Mouse (Mus musculus) left cerebral cortex, adult 8-10 months (tissue): Measurements from ENCODE around the gene Gpr152. TPM values are rescaled to one million over a fixed set of nuclear protein-coding genes. Genes with fewer than 3 reads are reported as not detected.
A peak's percentile ranks its signal among the peaks of the same experiment; 100 is the strongest.

ENCODE experiments used
- DNase-seq, 2 experiments: peaks; one replicate each; pipeline ENCODE4 v3.0.0; 2022; ENCODE audit warnings: low spot score in 2 of 2
- total RNA-seq, 4 experiments: library from RNA; stranded (reverse); gene quantifications; 2 replicates each; pipeline ENCODE4 v1.2.4; 2022

Gpr152 gene
- total RNA-seq, 4 experiments from 2014 or later: 0.08 TPM; not detected in 3

DNA sequence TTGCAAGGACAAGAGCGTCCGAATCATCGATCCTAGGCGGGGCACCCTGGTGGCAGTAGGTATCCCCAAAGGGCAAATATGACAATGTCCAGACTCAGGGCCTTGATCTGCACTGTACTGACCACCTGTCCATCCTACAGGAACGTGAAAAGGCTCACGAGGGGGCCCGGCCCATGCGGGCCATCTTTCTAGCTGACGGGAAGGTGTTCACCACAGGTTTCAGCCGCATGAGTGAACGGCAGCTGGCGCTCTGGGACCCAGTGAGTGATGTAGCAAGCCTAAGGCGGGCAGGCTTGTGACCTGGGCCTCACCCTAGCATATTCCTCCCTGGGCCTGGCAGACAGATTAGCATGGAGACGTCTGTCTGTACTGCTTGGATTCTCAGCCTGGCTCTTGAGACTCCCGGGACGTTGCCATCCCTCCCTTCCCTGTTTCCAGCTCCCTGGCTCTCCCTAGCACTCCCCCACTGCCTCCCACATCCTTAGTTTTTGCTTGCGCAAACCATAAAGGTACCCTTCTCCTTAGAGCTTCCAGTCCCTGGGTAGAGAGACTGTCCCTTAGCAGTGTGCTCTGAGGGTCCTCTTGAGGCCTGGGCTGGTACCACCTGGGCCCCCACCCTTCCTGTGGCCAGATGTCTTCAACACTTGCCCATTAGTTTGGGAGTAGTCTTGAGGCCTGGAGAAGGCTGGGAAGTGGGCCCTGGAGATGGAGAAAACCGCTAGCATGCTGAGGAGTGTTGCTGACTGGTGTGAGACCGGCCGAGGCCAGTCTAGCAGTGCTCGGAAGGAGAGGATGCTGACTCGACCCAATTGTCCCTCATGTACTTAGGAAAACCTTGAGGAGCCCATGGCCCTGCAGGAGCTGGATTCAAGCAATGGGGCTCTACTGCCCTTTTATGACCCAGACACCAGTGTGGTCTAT is 11.2 kb downstream of the Gpr152 start:
- no peak for DNase-seq

DNA sequence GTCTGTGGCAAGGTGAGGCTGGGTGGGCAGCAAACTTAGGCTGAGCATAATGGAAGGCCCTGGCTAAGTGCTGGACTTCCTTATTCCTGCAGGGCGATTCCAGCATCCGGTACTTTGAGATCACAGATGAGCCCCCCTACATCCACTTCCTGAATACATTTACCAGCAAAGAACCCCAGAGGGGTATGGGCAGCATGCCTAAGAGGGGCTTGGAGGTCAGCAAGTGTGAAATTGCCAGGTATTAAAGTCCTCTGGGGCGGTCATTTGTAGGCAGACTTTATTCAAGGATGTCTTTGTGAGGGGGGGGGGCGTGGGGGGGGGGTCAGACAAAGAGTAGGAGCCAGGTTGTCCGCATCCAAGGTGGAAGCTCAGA is 11.9 kb downstream of the Gpr152 start:
- no peak for DNase-seq

DNA sequence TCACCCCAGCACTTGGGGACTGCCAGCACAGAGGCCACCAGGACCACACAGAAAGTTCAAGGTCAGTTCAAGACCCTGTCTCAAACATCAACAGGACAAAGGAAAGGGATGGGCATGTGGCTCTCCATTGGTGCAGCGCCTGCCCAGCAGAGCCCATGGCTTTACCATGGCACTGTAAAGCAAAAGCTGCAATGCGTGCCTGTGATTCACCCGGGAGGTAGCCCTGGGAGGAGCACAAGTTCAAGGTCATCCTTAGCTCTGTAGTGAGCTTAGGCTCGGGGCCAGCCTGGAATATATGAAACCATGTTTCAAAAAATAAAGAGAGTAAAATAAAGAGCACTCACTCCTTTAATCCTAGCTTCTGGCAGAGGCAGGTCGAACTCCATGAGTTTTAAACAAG is 12.3 kb downstream of the Gpr152 start:
- DNase-seq: no peak

DNA sequence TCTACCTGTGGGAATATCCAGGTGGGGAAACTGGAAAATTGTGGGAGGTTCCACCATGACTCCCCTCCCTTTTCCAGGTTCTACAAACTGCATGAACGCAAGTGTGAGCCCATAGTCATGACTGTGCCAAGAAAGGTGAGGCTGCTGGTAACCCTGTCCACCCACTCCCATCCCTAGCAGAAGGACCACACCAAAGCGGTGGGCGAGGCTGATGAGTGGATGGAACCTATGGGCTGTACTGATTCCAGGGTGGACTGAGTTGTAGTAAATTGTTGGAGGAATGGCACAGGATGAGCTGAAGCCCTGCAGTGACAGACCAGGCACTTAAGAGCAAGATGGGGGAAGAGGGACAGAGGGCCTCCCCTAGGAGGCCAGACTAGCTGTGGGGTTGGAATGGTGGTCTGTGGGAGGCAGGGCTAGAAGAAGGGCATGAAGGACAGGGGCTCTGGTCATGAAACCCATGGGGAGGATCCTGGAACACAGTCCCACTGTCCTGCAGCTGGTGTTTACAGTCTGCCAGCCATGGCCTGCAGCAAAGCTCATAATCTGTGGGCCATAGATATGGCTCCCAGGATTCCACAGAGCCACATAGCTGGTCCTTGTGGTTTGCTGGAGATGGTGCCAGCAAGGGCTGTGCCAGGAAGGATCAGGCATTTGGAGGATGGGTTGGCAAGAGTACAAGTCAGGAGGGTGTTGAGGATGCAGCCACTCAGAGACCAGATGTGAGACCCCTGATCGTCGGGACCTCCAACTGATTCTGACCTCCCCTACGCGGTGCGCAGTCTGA is 13.1 kb downstream of the Gpr152 start:
- DNase-seq: no peak

DNA sequence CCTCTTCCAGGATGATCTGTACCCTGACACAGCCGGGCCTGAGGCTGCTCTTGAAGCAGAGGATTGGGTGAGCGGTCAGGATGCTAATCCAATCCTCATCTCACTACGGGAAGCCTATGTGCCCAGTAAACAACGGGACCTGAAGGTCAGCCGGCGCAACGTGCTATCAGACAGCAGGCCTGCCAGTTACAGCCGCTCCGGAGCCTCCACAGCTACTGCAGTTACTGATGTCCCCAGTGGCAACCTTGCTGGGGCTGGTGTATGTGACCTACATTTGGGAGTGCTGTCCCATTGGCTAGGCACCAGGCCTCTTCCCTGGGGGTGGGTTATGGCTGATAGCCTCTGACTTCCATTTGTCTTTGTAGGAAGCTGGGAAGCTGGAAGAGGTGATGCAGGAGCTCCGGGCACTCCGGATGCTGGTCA is 13.7 kb downstream of the Gpr152 start, which contains the start of gene Ptprcap:
Gene Ptprcap (plus strand): TSS at position 373 of the 423 bp plus-strand sequence.
- DNase-seq: no peak

DNA sequence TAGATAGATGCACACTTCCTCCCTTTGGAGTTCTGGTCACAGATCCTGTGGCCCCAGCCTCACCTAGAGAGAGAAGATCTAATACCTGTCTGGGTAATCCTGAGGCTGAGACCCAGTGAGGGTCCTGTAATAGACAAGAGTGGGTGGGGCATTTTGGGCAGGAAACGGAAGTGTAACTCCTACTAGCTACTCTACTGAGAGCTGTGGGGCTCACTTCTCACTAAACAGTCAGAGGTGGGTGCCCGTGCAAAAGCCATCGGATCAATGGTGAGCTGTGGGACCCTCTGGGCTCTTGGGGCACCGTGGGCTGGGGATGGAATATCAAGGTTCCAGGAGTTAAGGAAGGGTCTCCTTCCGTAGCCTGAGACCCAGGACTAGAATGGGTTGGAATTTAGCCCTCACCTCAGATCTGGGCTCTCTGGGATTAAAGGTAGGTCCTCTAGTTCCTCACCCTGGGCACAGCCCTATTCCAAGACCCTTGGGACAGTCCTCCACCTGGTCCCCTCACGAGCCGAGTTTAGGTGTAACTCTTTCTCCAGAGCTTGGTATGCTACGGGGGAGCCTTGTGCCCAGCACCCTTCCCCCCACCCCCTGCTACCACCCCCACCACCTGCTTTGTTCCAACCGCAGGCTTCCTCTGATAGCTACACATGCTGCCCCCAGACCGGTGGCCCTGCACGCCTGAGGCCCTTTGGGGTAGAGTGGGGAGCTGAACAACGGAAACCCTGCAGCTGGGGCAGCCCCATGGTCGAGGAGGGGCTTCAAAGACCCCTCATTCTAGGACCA is 15.0 kb downstream of the Gpr152 start:
- DNase-seq: no peak

DNA sequence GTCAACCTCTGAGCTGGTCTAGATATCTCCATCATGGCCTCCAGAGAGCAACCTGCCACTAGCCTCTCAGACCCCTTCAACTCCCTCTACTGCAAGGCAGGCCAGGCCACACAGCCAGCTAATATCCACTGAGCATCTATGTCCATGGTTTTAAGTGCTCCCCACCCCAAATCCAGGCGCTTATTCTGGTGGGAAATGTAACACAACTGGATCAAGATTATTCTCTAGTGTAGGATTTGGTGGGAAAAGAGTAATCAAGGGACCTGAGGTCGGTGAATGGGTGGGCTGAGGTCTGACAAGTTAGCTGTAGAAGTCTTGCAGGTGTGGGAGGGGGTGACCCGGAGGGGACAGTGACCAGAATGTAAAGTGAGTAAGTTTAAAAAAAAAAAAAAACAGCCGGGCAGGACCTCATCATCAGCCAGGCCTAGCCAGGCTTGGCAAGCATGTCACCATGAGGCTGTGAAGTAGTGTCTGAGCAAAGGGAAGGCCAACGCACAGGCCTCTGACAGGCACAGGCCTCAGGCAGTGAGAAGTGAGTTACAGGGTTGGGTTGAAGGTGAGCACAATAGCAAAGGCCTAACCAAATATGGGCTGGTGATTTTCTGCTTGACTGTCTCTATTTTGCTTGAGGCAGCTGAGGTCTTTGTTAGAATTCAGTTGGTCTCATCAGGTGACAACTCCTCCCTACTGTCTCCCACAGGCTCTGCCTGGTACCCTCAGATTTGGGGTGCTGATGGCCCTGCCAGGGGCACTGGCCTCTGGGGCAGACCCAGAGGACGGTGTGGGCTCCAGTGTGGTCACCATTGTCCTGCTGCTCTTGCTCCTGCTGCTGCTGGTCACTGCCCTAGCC is 15.9 kb downstream of the Gpr152 start:
- DNase-seq: no peak

DNA sequence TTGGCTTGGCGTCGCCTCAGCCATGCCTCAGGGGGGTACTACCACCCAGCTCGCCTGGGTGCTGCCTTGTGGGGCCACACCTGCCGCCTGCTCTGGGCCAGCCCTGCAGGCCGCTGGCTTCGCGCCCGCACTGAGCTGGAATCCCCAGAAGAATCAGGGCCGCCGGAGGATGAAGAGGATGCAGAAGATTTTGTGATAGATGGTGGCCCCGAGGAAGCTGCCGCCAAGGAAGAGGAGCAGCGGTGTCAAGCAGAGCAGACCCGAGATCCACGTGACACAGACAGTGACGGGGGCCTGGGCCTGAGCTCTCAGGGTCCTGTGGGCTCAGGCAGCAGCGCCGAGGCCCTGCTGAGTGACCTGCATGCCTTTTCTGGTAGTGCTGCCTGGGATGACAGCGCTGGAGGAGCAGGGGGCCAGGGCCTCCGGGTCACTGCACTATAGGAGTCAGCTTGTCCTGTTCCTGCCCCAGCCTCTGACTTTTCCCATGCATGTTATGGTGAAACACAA is 16.5 kb downstream of the Gpr152 start:
- DNase-seq: no peak

DNA sequence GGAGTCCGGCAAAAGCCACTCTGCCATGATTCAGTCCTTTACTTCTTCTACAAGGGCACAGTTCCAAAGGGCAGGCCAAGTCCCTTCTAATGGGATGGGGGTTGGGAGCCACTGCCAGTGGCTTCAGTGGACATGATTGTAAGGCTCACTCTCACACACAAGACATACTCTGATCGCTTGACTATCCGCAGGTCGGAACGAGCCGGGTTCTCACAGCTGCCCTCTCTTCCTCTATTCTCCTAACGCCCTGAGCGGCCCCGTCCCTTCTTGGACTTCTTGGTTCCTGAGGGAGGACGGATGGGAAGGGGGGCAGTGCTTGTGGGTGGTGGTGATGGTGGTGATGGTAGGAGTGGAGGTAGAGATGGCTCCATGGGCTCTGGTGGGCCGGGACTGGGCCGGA is 17.2 kb downstream of the Gpr152 start:
- no peak for DNase-seq

DNA sequence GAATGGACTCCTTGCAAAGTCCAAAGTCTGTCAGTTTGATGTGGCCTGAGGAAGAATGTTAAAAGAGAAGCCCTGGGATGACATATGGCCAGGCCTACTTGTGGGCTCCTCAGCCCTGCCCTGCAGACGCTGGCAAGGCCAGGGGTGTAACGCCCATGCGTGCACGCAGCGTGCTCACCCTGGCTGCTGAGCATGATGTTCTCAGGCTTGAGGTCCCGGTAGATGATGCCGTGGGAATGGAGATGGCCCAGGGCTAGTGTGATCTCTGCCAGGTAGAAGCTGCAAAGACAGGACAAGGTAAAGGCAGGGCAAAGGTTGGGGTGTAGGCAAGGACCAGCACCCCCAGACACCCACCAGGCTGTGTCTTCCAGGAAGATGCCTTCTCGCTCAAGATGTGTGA is 19.5 kb downstream of the Gpr152 start:
- no peak for DNase-seq

DNA sequence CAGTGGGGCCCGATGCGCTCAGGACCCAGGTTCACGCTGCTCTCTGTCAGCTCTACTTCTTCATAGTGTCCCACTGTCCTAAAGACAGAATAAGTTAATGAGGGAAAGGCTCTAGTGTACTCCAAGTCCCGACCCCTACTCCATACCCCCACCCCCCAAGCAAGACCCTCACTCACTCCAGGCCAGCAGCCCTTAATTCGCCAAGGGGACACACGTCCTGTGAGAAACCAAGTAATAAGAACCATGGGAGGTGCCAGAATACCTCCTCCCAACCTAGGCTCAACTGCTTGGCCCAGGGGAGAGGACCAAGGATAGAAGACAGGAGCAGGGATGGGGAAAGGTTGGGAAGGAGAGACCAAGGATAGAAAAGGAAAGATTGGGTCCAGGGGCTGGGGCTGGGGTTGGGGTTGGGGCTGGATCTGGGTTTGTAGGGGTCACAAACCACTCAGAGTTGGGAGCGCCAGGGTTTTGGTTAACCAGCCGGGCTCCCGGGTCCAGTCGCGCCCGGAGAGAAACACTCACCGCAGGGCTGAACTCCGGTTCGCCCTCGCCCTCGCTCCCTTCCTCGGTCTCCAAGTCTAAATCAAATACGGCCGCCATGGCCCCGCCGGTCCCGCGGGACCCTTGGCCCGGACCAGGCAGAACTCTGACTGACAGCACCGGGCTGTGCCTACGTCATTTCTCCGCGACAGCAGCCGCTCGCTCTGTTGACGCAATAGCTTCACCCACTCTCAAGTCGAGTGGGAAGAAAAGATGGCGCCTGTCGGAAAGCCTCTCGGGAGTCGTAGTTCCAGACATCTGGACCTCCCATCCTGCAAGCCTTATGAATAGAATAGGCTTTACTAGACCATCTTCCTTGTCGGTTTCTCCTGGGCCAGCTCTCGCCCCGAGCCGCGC is 23.3 kb downstream of the Gpr152 start, which contains the start of gene Rps6kb2:
Gene Rps6kb2 (minus strand): TSS at position 709 of the 897 bp plus-strand sequence.
- DNase-seq: peak; percentile 96 to 97

DNA sequence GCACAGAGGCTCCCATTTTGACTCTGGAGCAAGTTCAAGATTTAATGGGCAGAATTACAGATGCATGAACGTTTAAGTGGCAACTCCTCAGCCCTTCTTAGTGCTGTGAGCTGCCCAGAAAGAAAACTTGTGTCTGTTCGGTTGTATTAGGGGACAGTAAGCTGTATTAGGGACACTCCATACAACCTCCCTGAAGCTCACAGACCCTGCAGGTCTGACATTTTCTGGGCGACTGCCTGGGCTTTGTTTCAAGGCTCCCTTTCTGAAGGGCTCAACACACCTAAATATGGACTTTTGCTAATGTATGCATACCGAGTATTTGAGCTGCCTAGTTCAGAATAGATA is 23.9 kb downstream of the Gpr152 start:
- DNase-seq: no peak

DNA sequence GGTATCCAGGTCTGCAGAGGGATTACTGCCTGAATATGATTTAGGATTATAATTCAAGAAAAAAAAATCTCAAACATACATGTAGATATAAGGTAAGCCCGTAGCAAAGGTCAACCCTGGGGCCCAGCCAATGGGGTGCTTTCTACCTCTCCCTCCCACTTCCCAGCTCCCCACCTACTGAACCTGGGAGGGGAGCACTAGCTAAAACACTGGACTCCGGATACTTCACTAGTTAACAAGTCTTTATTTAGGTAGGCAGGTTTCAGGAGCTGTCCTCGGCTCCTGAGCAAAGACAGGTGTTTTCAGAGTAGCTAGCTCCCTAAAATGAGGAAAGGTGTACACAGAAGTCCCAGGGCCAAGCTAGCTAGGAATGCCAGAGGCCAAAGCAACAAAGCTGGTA is 24.5 kb downstream of the Gpr152 start:
- no peak for DNase-seq

DNA sequence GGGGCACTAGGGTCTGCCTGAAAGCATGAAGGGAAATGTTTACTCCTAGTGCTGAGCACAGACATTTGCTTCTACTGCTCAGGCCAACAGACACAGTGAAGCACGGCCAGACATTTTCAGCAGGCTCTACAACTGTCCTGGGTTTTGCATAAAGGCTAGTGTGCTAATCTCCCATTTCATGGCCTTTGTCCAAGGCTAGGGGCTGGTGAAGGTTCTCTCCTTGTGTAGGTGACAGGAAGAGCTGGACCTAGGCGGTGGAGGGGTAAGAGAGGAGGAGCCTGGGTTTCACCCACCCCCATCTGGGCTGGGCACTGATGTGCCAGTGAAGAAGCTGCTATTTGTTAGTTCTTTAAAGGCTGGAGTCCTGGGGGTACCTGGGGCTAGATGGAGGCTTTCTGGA is 25.1 kb downstream of the Gpr152 start:
- no peak for DNase-seq

DNA sequence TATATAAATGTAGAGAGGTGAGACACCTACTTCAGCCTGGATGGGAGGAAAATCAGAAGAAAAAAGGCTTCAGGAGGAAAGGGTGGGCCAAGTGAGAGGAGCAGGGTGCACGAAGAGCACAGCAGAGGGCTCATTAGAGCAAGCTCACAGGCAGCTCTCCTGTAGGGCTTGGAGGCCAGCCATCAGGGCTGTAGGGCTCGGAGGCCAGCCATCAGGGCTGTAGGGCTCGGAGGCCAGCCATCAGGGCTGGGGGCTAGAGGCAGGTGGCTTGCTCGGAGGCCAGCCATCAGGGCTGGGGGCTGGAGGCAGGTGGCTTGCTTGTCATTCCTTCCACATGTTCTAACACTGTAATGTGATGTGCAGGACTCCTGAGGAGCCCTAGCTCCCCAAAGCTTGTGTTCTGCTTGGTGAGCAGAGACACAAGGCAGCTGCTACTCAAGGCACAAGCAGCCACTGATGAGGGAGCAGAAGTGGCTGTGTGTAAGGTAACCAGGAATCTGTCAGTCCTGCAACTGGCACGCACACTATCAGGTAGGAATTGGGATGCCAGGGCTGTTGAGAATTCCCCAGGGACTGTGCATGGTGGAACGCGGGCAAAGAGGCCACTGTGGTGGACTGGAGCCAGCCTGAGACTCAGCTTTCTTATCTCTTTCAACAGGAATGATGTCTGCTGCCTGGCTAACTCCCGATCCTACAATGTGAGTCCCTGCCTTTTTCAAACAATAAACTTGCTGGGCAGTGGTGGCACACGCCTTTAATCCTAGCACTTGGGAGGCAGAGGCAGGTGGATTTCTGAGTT is 27.3 kb downstream of the Gpr152 start:
- no peak for DNase-seq

DNA sequence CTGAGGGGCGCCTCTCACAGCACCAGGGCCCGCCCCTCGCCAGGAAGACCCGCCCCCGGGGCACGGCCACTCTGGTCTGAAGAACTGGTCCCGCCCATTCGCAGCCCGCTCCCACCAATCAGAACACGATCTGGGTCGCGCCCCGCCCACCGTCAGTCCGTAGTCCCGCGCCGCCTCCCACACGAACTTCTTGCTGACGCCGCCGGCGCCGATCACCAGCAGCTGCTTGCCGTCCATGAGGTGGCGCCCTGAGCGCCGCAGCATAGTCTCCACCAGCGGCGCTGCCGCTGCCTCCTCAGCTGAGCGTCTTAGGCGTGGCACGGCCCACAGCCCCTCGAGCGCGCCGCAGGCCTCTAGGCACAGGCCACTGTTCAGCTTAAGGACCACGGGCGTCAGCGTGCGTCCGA is 29.8 kb downstream of the Gpr152 start:
- DNase-seq: peak; percentile 97 to 99

DNA sequence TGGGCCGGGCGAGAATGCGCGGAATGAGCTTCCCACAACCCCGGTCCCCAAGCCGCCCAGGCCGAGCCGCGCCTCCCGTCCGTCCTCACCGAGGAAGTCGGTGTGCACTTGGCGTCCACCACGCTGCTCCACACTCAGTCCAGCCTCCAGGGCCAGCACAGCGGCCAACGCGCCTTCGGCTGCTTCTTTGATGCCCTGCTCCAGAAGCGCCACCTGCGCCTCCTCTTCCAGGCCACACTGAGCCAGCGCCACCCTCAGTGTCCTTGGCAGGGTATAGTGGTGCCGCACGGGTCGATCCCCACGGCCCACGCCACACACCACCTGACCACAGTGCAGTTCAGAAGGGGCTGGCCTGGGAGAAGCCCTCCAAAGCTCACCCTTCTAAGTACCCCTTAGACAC is 30.2 kb downstream of the Gpr152 start:
- no peak for DNase-seq

DNA sequence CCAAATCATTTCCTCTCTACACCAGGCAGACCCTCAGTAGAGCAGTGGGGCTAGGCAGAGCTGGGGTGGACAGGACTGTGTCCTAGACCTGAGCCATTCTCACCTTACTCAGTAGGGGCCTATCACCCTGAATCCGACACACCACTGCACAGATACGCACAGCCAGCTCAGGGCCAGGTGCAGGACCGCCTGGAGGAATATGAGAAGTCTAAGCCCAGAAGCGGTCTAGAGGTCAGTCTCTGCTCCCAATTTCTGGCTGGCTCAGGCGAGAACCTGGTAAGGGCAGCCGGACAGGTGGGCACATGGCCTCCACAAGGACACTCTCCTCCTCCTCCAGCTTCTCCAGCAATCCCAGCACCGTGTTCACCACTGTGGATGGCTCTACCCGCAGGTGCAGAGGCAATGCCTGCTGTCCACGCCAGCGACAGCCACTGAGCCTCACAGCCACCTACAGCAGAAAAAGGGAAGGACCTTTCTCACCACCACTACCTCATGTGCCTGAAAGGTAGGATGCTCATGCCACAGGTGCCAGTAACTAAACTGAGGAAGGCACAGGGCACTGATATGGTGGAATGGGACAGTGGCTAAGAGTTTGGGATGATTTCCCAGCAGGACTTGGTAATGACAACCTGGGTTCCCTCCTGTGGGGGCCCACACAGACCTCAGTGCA is 31.3 kb downstream of the Gpr152 start:
- no peak for DNase-seq
